Mouse (Mus musculus): ENCODE data around the gene Atp6v1b1. TPM values are rescaled to one million over a fixed set of nuclear protein-coding genes. Genes with fewer than 3 reads are reported as not detected.
A peak's percentile ranks its signal among the peaks of the same experiment; 100 is the strongest.

Atp6v1b1 gene
- polyA plus RNA-seq (2015; fragmentation: Nextera tagmentation; extraction: Ambion mirVana) = 14.2 and 17.0 TPM in 2 replicates

DNA sequence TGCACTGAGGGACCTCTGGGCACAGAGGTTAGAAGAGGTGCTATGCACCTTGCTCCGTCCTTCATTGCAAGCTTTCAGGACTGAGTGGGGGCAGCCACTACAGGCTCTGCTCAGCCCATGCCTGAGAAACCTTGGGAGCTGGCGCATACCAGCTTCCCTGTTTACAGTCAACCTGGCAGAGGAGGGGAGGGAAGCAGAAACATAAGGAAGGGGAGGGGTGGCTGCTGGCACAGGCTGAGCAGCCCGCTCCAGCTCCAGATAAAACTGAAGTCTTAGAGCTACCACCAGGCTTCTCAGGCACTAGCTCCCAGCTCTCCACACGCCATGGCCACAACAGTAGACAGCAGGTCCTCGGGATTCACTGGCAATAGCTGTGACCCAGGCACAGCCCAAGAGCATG is at the start of gene Atp6v1b1:
TSS of gene Atp6v1b1 (plus strand) at position 230 of the 400 bp plus-strand sequence.
- TF ChIP-seq CTCF (IDR thresholded peaks at IDR 0.05; ENCODE audit: low read depth) = no peak
- Histone ChIP-seq H3K4me3 (replicated peaks; ENCODE audit: low read depth, low read length) (peak within 1 kb of the TSS; percentile 7; the same call in 1 of the 2 replicates), H3K27me3 (ENCODE audit: insufficient read depth, low read length) (no peaks in the 10 kb centered on the region), H3K27ac (peak within 1 kb of the TSS; percentile 79), H3K9me3 (replicated peaks; ENCODE audit: low read length) (no peaks in the 10 kb centered on the region), H3K36me3 (ENCODE audit: insufficient read depth, low read length) (no peaks in the 10 kb centered on the region), H3K4me2 (ENCODE audit: low read length) (peak within 1 kb of the TSS; percentile 24), H3K4me1 (replicated peaks; ENCODE audit: insufficient read depth, low read length) (no peaks in the 10 kb centered on the region), H3K9ac (ENCODE audit: low read depth, low read length) (peak within 1 kb of the TSS; percentile 43; the same call in 1 of the 2 replicates)
- ATAC-seq (replicated peaks; ENCODE audit: low FRiP score, low read depth) = peak; percentile 41
- no peak for DNase-seq (ENCODE audit: low spot score)
- WGBS = 53% methylated on average over 5 of the region's 5 CpGs

DNA sequence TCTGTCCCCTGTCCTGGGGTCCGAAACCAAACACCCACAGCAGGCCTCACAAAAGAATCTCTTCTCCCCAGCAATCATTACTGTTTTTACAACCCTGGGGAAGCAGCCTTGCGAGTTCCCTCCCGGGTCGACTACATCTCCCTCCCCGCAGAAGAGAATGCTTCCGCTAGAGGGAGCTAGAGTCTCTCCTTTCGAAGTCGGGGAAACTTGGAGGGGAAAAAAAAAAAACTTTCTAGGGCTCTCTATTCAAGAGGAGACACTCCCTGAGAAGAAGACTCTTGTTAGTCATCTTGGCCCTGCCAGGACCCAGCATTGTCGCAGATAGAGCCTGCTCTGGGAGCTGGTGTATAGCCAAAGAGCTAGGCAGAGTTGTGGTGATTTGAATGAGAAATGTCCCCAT is 49.0 kb upstream of the Atp6v1b1 start:
- WGBS = 2% methylated on average over 9 of the region's 9 CpGs
- no peaks in the 10 kb centered on the region for H3K36me3 ChIP-seq (ENCODE audit: insufficient read depth, low read length)
- peaks cover 71% of the 10 kb centered on the region for H3K27me3 ChIP-seq (ENCODE audit: insufficient read depth, low read length)

DNA sequence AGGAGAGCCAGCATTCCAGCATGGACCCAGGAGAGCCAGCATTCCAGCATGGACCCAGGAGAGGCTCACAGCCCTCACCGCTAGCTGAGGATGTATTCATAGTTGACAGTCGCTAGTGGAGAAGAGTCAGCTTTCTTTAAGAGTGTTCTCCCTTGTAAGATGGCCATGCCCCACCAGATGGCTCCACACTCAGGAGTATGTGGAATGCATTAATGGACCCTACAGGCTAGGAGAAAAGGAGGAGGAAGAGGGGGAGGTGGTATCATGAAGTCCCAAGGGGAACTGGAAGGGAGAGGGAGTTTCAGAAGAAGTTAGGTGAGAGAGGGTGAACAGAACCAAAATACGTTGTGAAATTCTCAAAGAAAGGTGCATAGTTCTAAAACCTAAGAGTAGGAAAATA is 47.1 kb upstream of the Atp6v1b1 start:
- H3K4me1 ChIP-seq (replicated peaks; ENCODE audit: insufficient read depth, low read length) = no peaks in the 10 kb centered on the region
- H3K4me2 ChIP-seq (ENCODE audit: low read length) = no peak overlapping the region
- H3K9ac ChIP-seq (ENCODE audit: low read depth, low read length) = no peak overlapping the region
- 4% methylated on average over 3 of the region's 3 CpGs for WGBS
- no peak for ATAC-seq (replicated peaks; ENCODE audit: low FRiP score, low read depth)
- no peak overlapping the region for H3K27ac ChIP-seq
- no peaks in the 10 kb centered on the region for H3K9me3 ChIP-seq (replicated peaks; ENCODE audit: low read length)
- peak; percentile 54; the same call in 1 of the 2 replicates for TF ChIP-seq CTCF (IDR thresholded peaks at IDR 0.05; ENCODE audit: low read depth)
- H3K36me3 ChIP-seq (ENCODE audit: insufficient read depth, low read length) = no peaks in the 10 kb centered on the region
- no peak overlapping the region for H3K4me3 ChIP-seq (replicated peaks; ENCODE audit: low read depth, low read length)
- peaks cover 87% of the 10 kb centered on the region for H3K27me3 ChIP-seq (ENCODE audit: insufficient read depth, low read length)
- DNase-seq (ENCODE audit: low spot score) = no peak

More for the DNA sequence above, 49.0 kb upstream of the Atp6v1b1 start:
- H3K4me1 ChIP-seq (replicated peaks; ENCODE audit: insufficient read depth, low read length) = no peaks in the 10 kb centered on the region
- no peak overlapping the region for H3K4me3 ChIP-seq (replicated peaks; ENCODE audit: low read depth, low read length)
- ATAC-seq (replicated peaks; ENCODE audit: low FRiP score, low read depth) (no peak), DNase-seq (ENCODE audit: low spot score) (peak; percentile 87)
- H3K9me3 ChIP-seq (replicated peaks; ENCODE audit: low read length) = no peaks in the 10 kb centered on the region
- no peak overlapping the region for H3K9ac ChIP-seq (ENCODE audit: low read depth, low read length)
- no peak overlapping the region for H3K4me2 ChIP-seq (ENCODE audit: low read length)
- peak; percentile 81 for TF ChIP-seq CTCF (IDR thresholded peaks at IDR 0.05; ENCODE audit: low read depth)
- no peak overlapping the region for H3K27ac ChIP-seq

GRCm38 (mm10) chr6:83696684-83697083 is 46.1 kb upstream of the Atp6v1b1 start:
- H3K4me2 ChIP-seq (ENCODE audit: low read length) = no peak overlapping the region
- no peak overlapping the region for H3K4me3 ChIP-seq (replicated peaks; ENCODE audit: low read depth, low read length)
- H3K36me3 ChIP-seq (ENCODE audit: insufficient read depth, low read length) = no peaks in the 10 kb centered on the region
- no peaks in the 10 kb centered on the region for H3K4me1 ChIP-seq (replicated peaks; ENCODE audit: insufficient read depth, low read length)
- no peak for DNase-seq (ENCODE audit: low spot score)
- under 1% methylated on average over 7 of the region's 7 CpGs for WGBS
- no peak overlapping the region for H3K27ac ChIP-seq
- peaks cover 86% of the 10 kb centered on the region for H3K27me3 ChIP-seq (ENCODE audit: insufficient read depth, low read length)
- no peak for ATAC-seq (replicated peaks; ENCODE audit: low FRiP score, low read depth)
- no peaks in the 10 kb centered on the region for H3K9me3 ChIP-seq (replicated peaks; ENCODE audit: low read length)
- no peak overlapping the region for H3K9ac ChIP-seq (ENCODE audit: low read depth, low read length)
- no peak for TF ChIP-seq CTCF (IDR thresholded peaks at IDR 0.05; ENCODE audit: low read depth)

- 3% methylated on average over 8 of the region's 8 CpGs for WGBS
- ATAC-seq (replicated peaks; ENCODE audit: low FRiP score, low read depth) (no peak; the same call in 1 of the 2 replicates), DNase-seq (ENCODE audit: low spot score) (no peak)
- no peaks in the 10 kb centered on the region for H3K9me3 ChIP-seq (replicated peaks; ENCODE audit: low read length)
- H3K4me1 ChIP-seq (replicated peaks; ENCODE audit: insufficient read depth, low read length) = no peaks in the 10 kb centered on the region
- TF ChIP-seq CTCF (IDR thresholded peaks at IDR 0.05; ENCODE audit: low read depth) = no peak
- H3K4me2 ChIP-seq (ENCODE audit: low read length) = no peak overlapping the region
- peaks cover 89% of the 10 kb centered on the region for H3K27me3 ChIP-seq (ENCODE audit: insufficient read depth, low read length)
- H3K36me3 ChIP-seq (ENCODE audit: insufficient read depth, low read length) = no peaks in the 10 kb centered on the region
- no peak overlapping the region for H3K4me3 ChIP-seq (replicated peaks; ENCODE audit: low read depth, low read length)
- no peak overlapping the region for H3K9ac ChIP-seq (ENCODE audit: low read depth, low read length)
- H3K27ac ChIP-seq = no peak overlapping the region
Measured at GRCm38 (mm10) chr6:83697932-83698331, 44.9 kb upstream of the Atp6v1b1 start.

- Histone ChIP-seq H3K4me3 (replicated peaks; ENCODE audit: low read depth, low read length) (no peak overlapping the region), H3K9ac (ENCODE audit: low read depth, low read length) (no peak overlapping the region), H3K4me2 (ENCODE audit: low read length) (no peak overlapping the region), H3K27me3 (ENCODE audit: insufficient read depth, low read length) (peaks cover 88% of the 10 kb centered on the region), H3K9me3 (replicated peaks; ENCODE audit: low read length) (no peaks in the 10 kb centered on the region), H3K27ac (no peak overlapping the region), H3K36me3 (ENCODE audit: insufficient read depth, low read length) (no peaks in the 10 kb centered on the region), H3K4me1 (replicated peaks; ENCODE audit: insufficient read depth, low read length) (no peaks in the 10 kb centered on the region)
- ATAC-seq (replicated peaks; ENCODE audit: low FRiP score, low read depth) (no peak), DNase-seq (ENCODE audit: low spot score) (no peak)
- WGBS = 2% methylated on average over 5 of the region's 5 CpGs
- no peak for TF ChIP-seq CTCF (IDR thresholded peaks at IDR 0.05; ENCODE audit: low read depth)
Measured at GRCm38 (mm10) chr6:83699971-83700370, 42.8 kb upstream of the Atp6v1b1 start.

DNA sequence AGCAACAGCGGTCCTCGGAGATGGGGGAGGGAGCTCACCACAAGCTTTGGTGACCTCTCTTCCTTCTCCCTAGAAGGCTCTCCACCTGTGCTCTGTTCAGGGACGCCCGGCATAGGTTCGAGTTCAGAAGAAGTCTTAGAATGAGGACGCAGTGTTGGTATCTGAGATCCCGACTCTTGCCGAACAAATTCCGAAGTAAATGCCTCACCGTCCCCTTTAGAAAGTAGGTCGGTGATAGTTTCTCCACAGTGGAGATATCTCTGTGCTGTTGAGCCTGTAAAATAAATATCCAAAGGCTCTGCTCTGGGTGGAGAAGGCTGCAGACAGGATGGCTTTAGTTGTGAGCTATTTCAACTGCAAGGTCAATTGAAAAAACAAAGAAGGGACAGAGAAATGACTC is 41.8 kb upstream of the Atp6v1b1 start:
- H3K4me1 ChIP-seq (replicated peaks; ENCODE audit: insufficient read depth, low read length) = no peaks in the 10 kb centered on the region
- DNase-seq (ENCODE audit: low spot score) = no peak
- no peak overlapping the region for H3K4me3 ChIP-seq (replicated peaks; ENCODE audit: low read depth, low read length)
- under 1% methylated on average over 11 of the region's 11 CpGs for WGBS
- peaks cover 89% of the 10 kb centered on the region for H3K27me3 ChIP-seq (ENCODE audit: insufficient read depth, low read length)
- H3K9ac ChIP-seq (ENCODE audit: low read depth, low read length) = no peak overlapping the region
- no peak overlapping the region for H3K27ac ChIP-seq
- TF ChIP-seq CTCF (IDR thresholded peaks at IDR 0.05; ENCODE audit: low read depth) = no peak
- H3K36me3 ChIP-seq (ENCODE audit: insufficient read depth, low read length) = no peaks in the 10 kb centered on the region
- no peaks in the 10 kb centered on the region for H3K9me3 ChIP-seq (replicated peaks; ENCODE audit: low read length)
- no peak overlapping the region for H3K4me2 ChIP-seq (ENCODE audit: low read length)
- no peak for ATAC-seq (replicated peaks; ENCODE audit: low FRiP score, low read depth)
